Mouse (Mus musculus): ENCODE data around the gene Tkt.

GRCm38 (mm10) chr14:30559321-30559850 lies 11.2 kb downstream of the Tkt start:
- no peak for TF ChIP-seq POLR2A (IDR thresholded peaks at IDR 0.05; ENCODE audit: control insufficient read depth, extremely low read depth, insufficient read depth, low read length, poor library complexity)
- TF ChIP-seq CTCF (IDR thresholded peaks at IDR 0.05; ENCODE audit: borderline replicate concordance, control insufficient read depth, extremely low read depth, insufficient read depth, low read length, poor library complexity), result no peak

Data from thymus, adult 2 months (tissue).